Mouse (Mus musculus) olfactory bulb, adult 2 months (tissue): ENCODE results near the gene Fn3krp.

Source experiments
- CTCF ChIP-seq: fragments of 200-500 bp; IDR thresholded peaks from 2 replicates; pipeline ENCODE4 v1.5.1; 2012; ENCODE audit warnings: low read depth, mild to moderate bottlenecking, low read length, moderate library complexity; ENCODE audit not compliant: insufficient read depth
- POLR2A ChIP-seq: fragments of 200-500 bp; IDR thresholded peaks from 2 replicates; pipeline ENCODE4 v1.6.1; 2012; ENCODE audit warnings: mild to moderate bottlenecking, low read depth, low read length, moderate library complexity; ENCODE audit not compliant: insufficient read depth

- no peak for TF ChIP-seq POLR2A
- TF ChIP-seq CTCF = no peak
Observed at GRCm38 (mm10) chr11:121457874-121458273, 36.7 kb downstream of the Fn3krp start.
